Mouse (Mus musculus) G1E (cell line): Measurements from ENCODE around the gene Adck2. TPM values are rescaled to one million over a fixed set of nuclear protein-coding genes. Genes with fewer than 3 reads are reported as not detected.

ENCODE experiments used
- ATAC-seq: 2 replicates; pipeline ENCODE4 v1.8.0; 2016; ENCODE audit warnings: mild to moderate bottlenecking; ENCODE audit not compliant: insufficient number of reproducible peaks, poor library complexity, low FRiP score, severe bottlenecking; ENCODE audit errors: extremely low read depth
- DNase-seq: peaks from one replicate; pipeline ENCODE4 v3.0.0; 2012; ENCODE audit warnings: low spot score
- H3K27me3 ChIP-seq: 2 replicates; pipeline ENCODE4 v1.6.1; 2012; ENCODE audit warnings: mild to moderate bottlenecking, low read length, inconsistent platforms; ENCODE audit not compliant: insufficient read depth
- H3K36me3 ChIP-seq: replicated peaks from 2 replicates; pipeline ENCODE3; 2012; ENCODE audit warnings: mild to moderate bottlenecking, inconsistent platforms
- H3K4me1 ChIP-seq: 2 replicates; pipeline ENCODE4 v1.6.1; 2012; ENCODE audit warnings: low read depth, low read length, inconsistent platforms, mixed read lengths; ENCODE audit not compliant: insufficient read depth
- H3K4me3 ChIP-seq: 2 replicates; pipeline ENCODE4 v1.5.1; 2012; ENCODE audit warnings: low read depth, mild to moderate bottlenecking, inconsistent platforms, low read length, moderate library complexity, mixed read lengths
- H3K9me3 ChIP-seq: replicated peaks from 2 replicates; pipeline ENCODE4 v1.6.1; 2012; ENCODE audit warnings: inconsistent platforms
- CTCF ChIP-seq: IDR thresholded peaks from 2 replicates; pipeline ENCODE4 v1.5.1; 2012; ENCODE audit warnings: low read depth, low read length, inconsistent platforms, mixed read lengths
- GATA1 ChIP-seq: IDR thresholded peaks from 2 replicates; pipeline ENCODE4 v1.6.1; 2012; ENCODE audit warnings: borderline replicate concordance, low read length, inconsistent platforms, mixed read lengths
- GATA2 ChIP-seq: IDR thresholded peaks from 2 replicates; pipeline ENCODE4 v1.6.1; 2012; ENCODE audit warnings: low read depth, low read length, inconsistent platforms, borderline replicate concordance
- POLR2AphosphoS5 ChIP-seq: IDR thresholded peaks from 2 replicates; pipeline ENCODE4 v1.6.1; 2012; ENCODE audit warnings: low read depth, low read length, inconsistent platforms; ENCODE audit not compliant: insufficient replicate concordance
- TAL1 ChIP-seq: conservative IDR thresholded peaks from 2 replicates; pipeline ENCODE4 v1.6.1; 2012; ENCODE audit warnings: low read depth, low read length, inconsistent platforms, mixed read lengths
- polyA plus RNA-seq: library from polyadenylated mRNA; stranded (reverse); fragments of >175 nt; gene quantifications from 2 replicates; pipeline ENCODE4 v1.2.3, GENCODE M21; 2012
- total RNA-seq, 2 experiments: library from RNA; stranded (forward) in 1 of 2; stranded (reverse) in 1 of 2; fragments of 200-1000 nt in 1 of 2; fragments of >200 nt in 1 of 2; fragmentation: Nextera tagmentation in 1 of 2; gene quantifications; 2 replicates each; pipeline ENCODE4 v1.2.3; 2014 to 2017

Gene Adck2
- total and polyA plus RNA-seq, 3 experiments, result 5.3 to 10.6 (median 6.8) TPM

- peak overlapping the region; percentile 83 for H3K4me3 ChIP-seq
- DNase-seq (peak; percentile 15), ATAC-seq (no peak)
- peaks cover 10% of the 10 kb centered on the region for H3K27me3 ChIP-seq
- peaks cover 32% of the 10 kb centered on the region for H3K36me3 ChIP-seq
- TF ChIP-seq GATA1 (no peak), GATA2 (no peak), TAL1 (no peak), CTCF (no peak), POLR2AphosphoS5 (no peak)
- peaks cover 22% of the 10 kb centered on the region for H3K4me1 ChIP-seq
- H3K9me3 ChIP-seq, result no peaks in the 10 kb centered on the region
Observed at GRCm38 (mm10) chr6:39574555-39574869, 839 bp downstream of the Adck2 start.

- peak overlapping the region; percentile 83; the same call in 1 of the 2 replicates for H3K4me3 ChIP-seq
Observed at GRCm38 (mm10) chr6:39574951-39575350, 1.3 kb downstream of the Adck2 start.

GRCm38 (mm10) chr6:39579552-39579951 lies 5.9 kb downstream of the Adck2 start:
- Histone ChIP-seq H3K4me3 (no peak overlapping the region), H3K36me3 (peaks cover 79% of the 10 kb centered on the region), H3K9me3 (no peaks in the 10 kb centered on the region), H3K4me1 (peaks cover 14% of the 10 kb centered on the region), H3K27me3 (no peaks in the 10 kb centered on the region)
- TF ChIP-seq GATA2 (no peak), CTCF (no peak), GATA1 (no peak), POLR2AphosphoS5 (no peak), TAL1 (no peak)
- no peak for ATAC-seq
- no peak for DNase-seq

More at GRCm38 (mm10) chr6:39574951-39575350, 1.3 kb downstream of the Adck2 start:
- Histone ChIP-seq H3K9me3 (no peaks in the 10 kb centered on the region), H3K36me3 (peaks cover 37% of the 10 kb centered on the region), H3K4me1 (peaks cover 22% of the 10 kb centered on the region), H3K27me3 (peaks cover 10% of the 10 kb centered on the region; the same call in 1 of the 2 replicates)
- TF ChIP-seq POLR2AphosphoS5, result no peak
- no peak for TF ChIP-seq GATA1
- no peak for TF ChIP-seq GATA2
- no peak for TF ChIP-seq CTCF
- no peak for TF ChIP-seq TAL1
- no peak for DNase-seq
- ATAC-seq, result no peak

- H3K4me1 ChIP-seq, result peaks cover 6% of the 10 kb centered on the region; the same call in 1 of the 2 replicates
- H3K36me3 ChIP-seq, result peaks cover 84% of the 10 kb centered on the region
- H3K9me3 ChIP-seq, result no peaks in the 10 kb centered on the region
- TF ChIP-seq CTCF, result no peak
- no peak for TF ChIP-seq TAL1
- no peak for TF ChIP-seq POLR2AphosphoS5
- TF ChIP-seq GATA2, result no peak
- no peak for TF ChIP-seq GATA1
- no peaks in the 10 kb centered on the region for H3K27me3 ChIP-seq
- no peak overlapping the region for H3K4me3 ChIP-seq
- DNase-seq (no peak), ATAC-seq (no peak)
Observed at GRCm38 (mm10) chr6:39580558-39580957, 6.9 kb downstream of the Adck2 start.

- Histone ChIP-seq H3K9me3 (no peaks in the 10 kb centered on the region), H3K4me3 (no peak overlapping the region), H3K4me1 (peaks cover 6% of the 10 kb centered on the region; the same call in 1 of the 2 replicates), H3K27me3 (no peaks in the 10 kb centered on the region), H3K36me3 (peaks cover 89% of the 10 kb centered on the region)
- no peak for ATAC-seq
- no peak for DNase-seq
- TF ChIP-seq TAL1 (no peak), GATA2 (no peak), POLR2AphosphoS5 (no peak), CTCF (no peak), GATA1 (no peak)
Observed at GRCm38 (mm10) chr6:39581087-39581784, 7.6 kb downstream of the Adck2 start.

- ATAC-seq, result no peak
- TF ChIP-seq POLR2AphosphoS5 (no peak), CTCF (no peak), TAL1 (no peak), GATA1 (no peak), GATA2 (no peak)
Observed at GRCm38 (mm10) chr6:39585517-39585916, 11.8 kb downstream of the Adck2 start, which contains the start of gene Gm42420. Gene Gm42420, plus strand, starts transcription at chr6:39585753.

GRCm38 (mm10) chr6:39591481-39591880 lies 17.8 kb downstream of the Adck2 start:
- TF ChIP-seq CTCF, result no peak
- no peak for TF ChIP-seq TAL1
- TF ChIP-seq GATA1, result no peak
- TF ChIP-seq GATA2, result no peak
- no peak for TF ChIP-seq POLR2AphosphoS5
- peaks cover 59% of the 10 kb centered on the region for H3K36me3 ChIP-seq

More at GRCm38 (mm10) chr6:39585517-39585916, 11.8 kb downstream of the Adck2 start, which contains the start of gene Gm42420:
- Histone ChIP-seq H3K4me3 (no peak within 1 kb of the TSS), H3K27me3 (no peaks in the 10 kb centered on the region), H3K36me3 (peaks cover 86% of the 10 kb centered on the region), H3K4me1 (peaks cover 6% of the 10 kb centered on the region; the same call in 1 of the 2 replicates), H3K9me3 (no peaks in the 10 kb centered on the region)
- no peak for DNase-seq

More at GRCm38 (mm10) chr6:39591481-39591880, 17.8 kb downstream of the Adck2 start:
- DNase-seq (no peak), ATAC-seq (no peak)
- peak overlapping the region; percentile 76; the same call in 1 of the 2 replicates for H3K4me3 ChIP-seq
- peaks cover 26% of the 10 kb centered on the region for H3K4me1 ChIP-seq
- H3K27me3 ChIP-seq, result no peaks in the 10 kb centered on the region
- H3K9me3 ChIP-seq, result no peaks in the 10 kb centered on the region
